Mouse (Mus musculus): ENCODE measurements around the gene Rabgap1l.
A peak's percentile ranks its signal among the peaks of the same experiment; 100 is the strongest.

Rabgap1l gene

GRCm38 (mm10) chr1:160378367-160378766 is 414.6 kb downstream of the Rabgap1l start:
- no peak for DNase-seq (ENCODE audit: low read depth)

- no peak for DNase-seq (ENCODE audit: low read depth)
These were observed 415.4 kb downstream of the Rabgap1l start for GRCm38 (mm10) chr1:160377337-160378336.

- DNase-seq (ENCODE audit: low read depth): no peak
These were observed 418.5 kb downstream of the Rabgap1l start for GRCm38 (mm10) chr1:160374490-160374889.

- DNase-seq (ENCODE audit: low read depth): no peak
These were observed 419.7 kb downstream of the Rabgap1l start for GRCm38 (mm10) chr1:160373306-160373705.

- peak; percentile 36 for DNase-seq (ENCODE audit: low read depth)
These were observed 421.3 kb downstream of the Rabgap1l start for GRCm38 (mm10) chr1:160371696-160372095.

- DNase-seq (ENCODE audit: low read depth): no peak
These were observed 422.5 kb downstream of the Rabgap1l start for GRCm38 (mm10) chr1:160370552-160370951.

GRCm38 (mm10) chr1:160366615-160367014 is 426.4 kb downstream of the Rabgap1l start:
- no peak for DNase-seq (ENCODE audit: low read depth)

GRCm38 (mm10) chr1:160357268-160357667 is 435.7 kb downstream of the Rabgap1l start:
- DNase-seq (ENCODE audit: low read depth): no peak

GRCm38 (mm10) chr1:160353732-160354455 is 439.1 kb downstream of the Rabgap1l start:
- DNase-seq (ENCODE audit: low read depth): no peak

GRCm38 (mm10) chr1:160352309-160352708 is 440.7 kb downstream of the Rabgap1l start:
- no peak for DNase-seq (ENCODE audit: low read depth)

GRCm38 (mm10) chr1:160351880-160352234 is 441.2 kb downstream of the Rabgap1l start:
- no peak for DNase-seq (ENCODE audit: low read depth)

- DNase-seq (ENCODE audit: low read depth): no peak
These were observed 441.7 kb downstream of the Rabgap1l start for GRCm38 (mm10) chr1:160351146-160351879.

GRCm38 (mm10) chr1:160340653-160341052 is 452.4 kb downstream of the Rabgap1l start:
- no peak for DNase-seq (ENCODE audit: low read depth)

GRCm38 (mm10) chr1:160339374-160339773 is 453.6 kb downstream of the Rabgap1l start:
- no peak for DNase-seq (ENCODE audit: low read depth)

GRCm38 (mm10) chr1:160334791-160335190 is 458.2 kb downstream of the Rabgap1l start:
- DNase-seq (ENCODE audit: low read depth): no peak

GRCm38 (mm10) chr1:160330828-160331227 is 462.2 kb downstream of the Rabgap1l start:
- DNase-seq (ENCODE audit: low read depth): no peak

- no peak for DNase-seq (ENCODE audit: low read depth)
These were observed 462.8 kb downstream of the Rabgap1l start for GRCm38 (mm10) chr1:160330222-160330621.

- no peak for DNase-seq (ENCODE audit: low read depth)
These were observed 463.2 kb downstream of the Rabgap1l start for GRCm38 (mm10) chr1:160329788-160330187.

GRCm38 (mm10) chr1:160327531-160327930 is 465.5 kb downstream of the Rabgap1l start:
- DNase-seq (ENCODE audit: low read depth): no peak

- no peak for DNase-seq (ENCODE audit: low read depth)
These were observed 467.5 kb downstream of the Rabgap1l start for GRCm38 (mm10) chr1:160325542-160325941.

- no peak for DNase-seq (ENCODE audit: low read depth)
These were observed 472.3 kb downstream of the Rabgap1l start for GRCm38 (mm10) chr1:160320690-160321089.

GRCm38 (mm10) chr1:160318057-160318725 is 474.8 kb downstream of the Rabgap1l start:
- no peak for DNase-seq (ENCODE audit: low read depth)

All from fibroblast of lung, adult 2 months (primary cell).